Mouse (Mus musculus) cerebellum, adult 2 months (tissue): Measurements from ENCODE around the gene Cadm4. TPM values are rescaled to one million over a fixed set of nuclear protein-coding genes. Genes with fewer than 3 reads are reported as not detected.

Source experiments
- DNase-seq, 2 experiments: peaks; one replicate each; pipeline ENCODE4 v3.0.0; 2021
- H3K27ac ChIP-seq: fragments of 200-500 bp; 2 replicates; pipeline ENCODE4 v1.5.1; 2012; ENCODE audit warnings: low read length, control low read depth, inconsistent platforms; ENCODE audit not compliant: insufficient read depth
- H3K27me3 ChIP-seq: fragments of 200-500 bp; 2 replicates; pipeline ENCODE4 v1.6.1; 2012; ENCODE audit warnings: inconsistent platforms, mild to moderate bottlenecking, low read length, moderate library complexity; ENCODE audit not compliant: control insufficient read depth, insufficient read depth
- H3K4me1 ChIP-seq: fragments of 200-500 bp; 2 replicates; pipeline ENCODE4 v1.6.1; 2011; ENCODE audit warnings: low read length; ENCODE audit not compliant: control insufficient read depth, insufficient read depth
- H3K4me3 ChIP-seq: fragments of 200-500 bp; replicated peaks from 2 replicates; pipeline ENCODE3; 2011; ENCODE audit warnings: mild to moderate bottlenecking, low read depth, low read length, control low read depth; ENCODE audit not compliant: insufficient read depth
- CTCF ChIP-seq: fragments of 200-500 bp; IDR thresholded peaks from 2 replicates; pipeline ENCODE4 v1.5.1; 2011; ENCODE audit warnings: low read depth, mild to moderate bottlenecking, control low read depth, low read length, moderate library complexity, borderline replicate concordance; ENCODE audit not compliant: insufficient read depth
- POLR2A ChIP-seq: fragments of 200-500 bp; IDR thresholded peaks from 2 replicates; pipeline ENCODE4 v1.6.1; 2011; ENCODE audit warnings: low read length, control low read depth, borderline replicate concordance; ENCODE audit not compliant: insufficient read depth
- WGBS: fragments of 180-500 bp; shearing (Covaris S2); methylation state at CpG from one replicate; pipeline ENCODE4 v1.1.7; 2018; 5-methylcytosine and 5-hydroxymethylcytosine counted together
- polyA plus RNA-seq: library from polyadenylated mRNA; depleted of rRNA; stranded (reverse); fragments of >200 nt; gene quantifications from 2 replicates; pipeline ENCODE4 v1.2.3, GENCODE M21; 2012

Gene Cadm4
- polyA plus RNA-seq, 1 experiment, result 312 TPM

DNA sequence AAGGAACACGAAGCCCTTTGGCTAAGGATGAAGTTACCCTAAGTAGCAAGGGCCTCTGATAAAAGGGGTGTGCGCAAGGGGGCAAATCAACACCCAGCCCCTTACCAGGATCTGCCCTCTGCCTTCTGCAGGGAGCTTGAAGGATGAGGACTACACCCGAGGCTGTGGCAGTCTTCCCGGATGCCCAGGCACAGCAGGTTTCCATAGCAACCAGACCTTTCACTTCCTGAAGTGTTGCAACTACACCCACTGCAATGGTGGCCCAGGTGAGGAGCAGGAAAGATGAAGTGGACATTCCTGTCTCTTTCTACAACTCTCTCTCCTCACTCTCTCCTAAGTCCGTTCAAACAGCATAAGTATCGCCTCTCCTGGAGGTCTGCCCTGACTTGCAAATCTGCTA, 9.4 kb upstream of the Cadm4 start:
- no peak for TF ChIP-seq POLR2A
- TF ChIP-seq CTCF, result no peak
- Histone ChIP-seq H3K4me3 (no peak overlapping the region), H3K4me1 (peaks cover 17% of the 10 kb centered on the region), H3K27ac (no peak overlapping the region), H3K27me3 (no peaks in the 10 kb centered on the region)
- no peak for DNase-seq
- WGBS, result 62% methylated on average over 6 of the region's 6 CpGs

DNA sequence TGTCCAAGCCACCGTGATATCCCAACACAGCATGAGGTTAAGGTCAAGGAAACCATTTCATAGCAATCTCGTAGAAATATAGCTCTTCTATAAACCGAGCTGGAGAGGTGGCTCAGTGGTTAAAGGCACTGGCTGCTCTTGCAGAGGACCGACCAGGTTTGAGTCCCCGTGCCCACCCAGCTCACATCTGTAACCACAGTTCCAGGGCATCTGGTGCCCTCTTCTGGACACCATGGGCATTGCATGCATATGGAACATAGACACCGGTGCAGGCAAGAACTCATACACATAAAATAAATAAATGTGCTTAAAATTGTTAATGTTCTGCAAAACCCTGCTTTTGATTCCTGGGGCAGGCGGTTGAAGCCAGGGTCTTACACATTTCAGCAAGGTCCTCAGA, 8.9 kb upstream of the Cadm4 start:
- Histone ChIP-seq H3K4me3 (no peak overlapping the region), H3K27ac (no peak overlapping the region), H3K27me3 (no peaks in the 10 kb centered on the region), H3K4me1 (peaks cover 17% of the 10 kb centered on the region)
- DNase-seq, result no peak
- WGBS, result 65% methylated on average over 7 of the region's 7 CpGs
- peak; percentile 62 for TF ChIP-seq CTCF
- TF ChIP-seq POLR2A, result no peak

DNA sequence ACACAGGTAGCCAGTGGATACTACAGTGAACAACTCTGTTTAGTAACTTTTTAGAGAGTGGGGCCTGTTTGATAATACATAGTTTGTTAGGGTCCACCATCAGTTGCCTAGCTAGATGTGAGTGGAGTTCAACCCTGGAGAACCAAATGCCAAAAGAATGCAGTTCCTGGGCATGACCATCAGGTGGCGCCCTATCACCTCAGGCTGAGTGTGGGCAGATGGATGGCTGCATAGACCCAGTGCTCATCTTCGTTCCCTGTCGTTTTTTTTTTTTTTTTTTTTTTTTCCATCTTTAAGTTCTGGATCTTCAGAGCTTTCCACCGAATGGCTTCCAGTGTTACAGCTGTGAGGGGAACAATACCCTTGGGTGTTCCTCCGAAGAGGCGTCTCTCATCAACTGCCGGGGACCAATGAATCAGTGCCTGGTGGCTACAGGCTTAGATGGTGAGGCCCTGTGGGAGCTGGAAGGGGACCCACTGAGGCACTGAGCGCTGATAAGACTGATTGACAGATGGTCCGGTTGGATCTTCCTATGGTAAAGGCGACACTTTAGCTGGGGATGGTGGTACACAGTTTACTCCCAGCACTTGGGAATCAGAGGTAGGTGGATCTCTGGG, 7.8 kb upstream of the Cadm4 start:
- DNase-seq, result peak; percentile 80 to 88
- 13% methylated on average over 10 of the region's 10 CpGs for WGBS
- H3K4me3 ChIP-seq, result no peak overlapping the region
- H3K27me3 ChIP-seq, result no peaks in the 10 kb centered on the region
- no peak overlapping the region for H3K27ac ChIP-seq
- peak; percentile 97 for TF ChIP-seq CTCF
- TF ChIP-seq POLR2A, result no peak
- H3K4me1 ChIP-seq, result peaks cover 21% of the 10 kb centered on the region

DNA sequence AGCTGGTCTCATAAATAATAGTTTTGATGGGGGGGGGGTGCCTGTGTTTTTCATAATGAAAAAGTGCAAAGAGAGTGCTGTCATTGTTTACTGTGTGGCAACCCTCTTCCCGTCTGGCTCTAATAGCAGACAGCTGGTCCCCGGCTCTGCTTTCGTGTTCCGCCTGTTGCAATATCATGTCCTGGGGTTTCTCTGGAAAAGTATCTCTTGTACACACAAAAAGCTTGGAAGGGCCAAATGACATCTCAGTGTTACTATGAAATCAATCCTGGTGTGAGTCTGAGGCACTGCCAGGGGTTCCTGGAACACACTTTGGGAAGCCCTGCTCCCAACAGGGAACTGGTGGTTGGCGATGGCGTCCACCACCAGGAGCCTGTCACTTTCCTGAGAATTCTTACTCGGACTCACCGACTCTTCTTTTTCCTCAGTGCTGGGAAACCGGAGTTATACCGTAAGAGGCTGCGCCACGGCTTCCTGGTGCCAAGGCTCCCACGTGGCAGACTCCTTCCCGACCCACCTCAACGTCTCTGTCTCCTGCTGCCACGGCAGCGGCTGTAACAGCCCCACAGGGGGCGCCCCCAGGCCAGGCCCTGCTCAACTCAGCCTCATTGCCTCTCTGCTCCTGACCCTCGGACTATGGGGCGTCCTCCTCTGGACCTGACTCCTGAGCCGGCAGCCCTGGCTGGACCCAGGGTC, 6.9 kb upstream of the Cadm4 start:
- no peaks in the 10 kb centered on the region for H3K27me3 ChIP-seq
- TF ChIP-seq POLR2A (no peak), CTCF (no peak; the same call in 1 of the 2 replicates)
- peaks cover 22% of the 10 kb centered on the region for H3K4me1 ChIP-seq
- H3K27ac ChIP-seq, result no peak overlapping the region
- no peak overlapping the region for H3K4me3 ChIP-seq
- WGBS, result 10% methylated on average over 21 of the region's 21 CpGs
- peak; percentile 47 to 55 for DNase-seq

DNA sequence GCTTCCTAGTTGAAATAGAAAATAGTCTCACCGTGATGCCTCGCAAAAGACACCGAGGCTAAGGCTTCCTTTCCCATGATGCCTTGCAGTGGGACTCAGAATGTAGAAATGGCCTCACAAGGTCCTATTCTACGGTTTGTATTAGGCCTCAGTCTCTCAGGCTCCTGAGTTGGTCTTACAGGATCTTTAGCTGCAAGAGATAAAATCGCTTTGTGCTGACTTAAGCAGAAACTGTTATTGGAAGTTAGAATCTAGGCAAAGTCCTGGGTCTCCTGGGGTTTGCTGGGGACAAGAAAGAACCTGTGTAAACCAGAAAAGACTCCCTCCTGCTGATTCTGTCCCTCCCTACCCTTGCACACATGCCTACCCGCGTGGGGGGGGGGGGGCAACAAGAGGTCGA, 5.5 kb upstream of the Cadm4 start:
- peaks cover 24% of the 10 kb centered on the region for H3K4me1 ChIP-seq
- TF ChIP-seq CTCF (no peak), POLR2A (no peak)
- H3K4me3 ChIP-seq, result no peak overlapping the region
- no peak for DNase-seq
- no peak overlapping the region for H3K27ac ChIP-seq
- WGBS, result 79% methylated on average over 8 of the region's 8 CpGs
- H3K27me3 ChIP-seq, result no peaks in the 10 kb centered on the region

DNA sequence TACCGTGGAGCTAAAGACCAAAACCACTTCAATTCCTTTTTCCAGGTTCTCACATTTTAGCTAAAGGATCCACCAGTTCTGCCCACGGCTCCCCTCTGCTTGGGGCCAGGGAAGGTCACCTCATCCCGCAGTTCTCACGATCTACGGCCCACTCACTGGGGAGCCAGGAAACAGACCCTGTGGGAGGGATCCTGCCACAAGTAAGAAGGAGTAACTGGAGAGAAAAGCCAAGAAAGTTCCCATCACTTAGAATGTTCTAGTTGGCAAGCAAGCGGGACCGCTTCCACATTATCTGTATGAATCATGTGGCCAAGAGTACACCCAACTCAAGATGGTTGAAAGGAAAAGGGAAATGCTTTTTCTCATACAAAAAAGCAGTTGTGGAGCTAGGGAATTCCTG, 5.0 kb upstream of the Cadm4 start:
- TF ChIP-seq CTCF (no peak), POLR2A (no peak)
- H3K27ac ChIP-seq, result no peak overlapping the region
- no peaks in the 10 kb centered on the region for H3K27me3 ChIP-seq
- 83% methylated on average over 7 of the region's 7 CpGs for WGBS
- H3K4me3 ChIP-seq, result no peak overlapping the region
- DNase-seq, result no peak
- peaks cover 24% of the 10 kb centered on the region for H3K4me1 ChIP-seq

DNA sequence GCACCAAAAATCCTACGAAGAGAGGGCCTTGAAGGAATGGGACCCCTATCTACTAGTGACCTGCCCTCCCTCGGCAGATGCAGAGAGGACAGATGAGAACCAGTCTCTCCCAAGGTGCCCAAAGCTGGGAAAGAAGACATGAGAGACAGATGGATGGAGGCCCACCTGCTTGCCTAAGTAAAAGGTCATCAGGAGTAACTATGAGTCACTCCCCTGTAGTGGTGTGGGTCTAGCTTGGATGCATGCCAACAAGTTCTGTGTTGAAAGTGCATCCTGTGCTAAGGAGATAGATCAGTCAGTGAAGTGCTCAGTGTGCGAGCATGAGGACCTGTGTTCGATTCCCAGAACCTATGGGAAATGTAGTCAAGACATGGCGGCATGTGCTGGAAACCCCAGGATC, 2.9 kb upstream of the Cadm4 start:
- Histone ChIP-seq H3K4me3 (no peak overlapping the region), H3K27me3 (no peaks in the 10 kb centered on the region), H3K27ac (no peak overlapping the region), H3K4me1 (peaks cover 19% of the 10 kb centered on the region)
- DNase-seq, result no peak
- WGBS, result 89% methylated on average over 5 of the region's 5 CpGs
- no peak for TF ChIP-seq CTCF

DNA sequence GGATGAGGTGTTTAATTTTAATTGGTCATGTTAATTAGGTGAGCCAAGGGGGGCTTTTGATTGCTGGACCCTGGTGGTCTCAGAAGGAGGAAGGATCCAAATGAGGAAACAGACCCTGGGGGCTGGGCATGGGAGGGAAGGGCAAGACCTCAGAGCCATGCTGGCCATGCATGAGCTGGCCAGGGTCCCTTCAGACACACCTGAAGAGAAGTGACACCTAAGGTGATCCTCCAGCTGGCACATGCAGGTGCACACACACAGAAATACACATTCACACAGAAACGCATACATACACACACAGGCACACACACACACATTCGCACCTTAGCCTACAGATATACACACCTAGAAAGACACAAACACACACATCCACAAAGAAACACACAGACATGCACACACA, 2.1 kb upstream of the Cadm4 start:
- no peak for DNase-seq
- Histone ChIP-seq H3K27ac (no peak overlapping the region), H3K4me1 (peaks cover 16% of the 10 kb centered on the region), H3K27me3 (no peaks in the 10 kb centered on the region), H3K4me3 (no peak overlapping the region)
- TF ChIP-seq CTCF (no peak), POLR2A (no peak)
- 79% methylated on average over 2 of the region's 2 CpGs for WGBS
